Mouse (Mus musculus) hindbrain, embryonic 14.5 days (tissue): ENCODE data around the gene Ssx2ip. TPM values are rescaled to one million over a fixed set of nuclear protein-coding genes. Genes with fewer than 3 reads are reported as not detected.
"Not testable (repeated sequence)": the region's sequence is repeated elsewhere in the genome, so short reads cannot be mapped to it uniquely, and the experiment has no call there.

Experiments used
- ATAC-seq: fragments of 200-750 bp; cut with Nextera tagmentation; 2 replicates; pipeline ENCODE4 v1.8.0; 2017; ENCODE audit warnings: moderate number of reproducible peaks, mild to moderate bottlenecking, moderate TSS enrichment, moderate library complexity; ENCODE audit not compliant: low FRiP score
- DNase-seq: peaks from one replicate; pipeline ENCODE4 v3.0.0-alpha.2; 2015; ENCODE audit warnings: low spot score
- H3K27ac ChIP-seq: fragments of 300-500 bp; sonication (generic); 2 replicates; pipeline ENCODE4 v1.5.1; 2014; ENCODE audit warnings: mild to moderate bottlenecking, moderate library complexity
- H3K27me3 ChIP-seq: fragments of 300-500 bp; sonication (generic); 2 replicates; pipeline ENCODE4 v1.6.1; 2014; ENCODE audit warnings: mild to moderate bottlenecking, low read length, mixed read lengths; ENCODE audit not compliant: control insufficient read depth, insufficient read depth
- H3K36me3 ChIP-seq: fragments of 300-500 bp; sonication (generic); replicated peaks from 2 replicates; pipeline ENCODE4 v1.6.1; 2014; ENCODE audit not compliant: control insufficient read depth, insufficient read depth
- H3K4me1 ChIP-seq: fragments of 300-500 bp; sonication (generic); replicated peaks from 2 replicates; pipeline ENCODE4 v1.6.1; 2014; ENCODE audit warnings: antibody characterized with exemption, low read length, mixed read lengths; ENCODE audit not compliant: control insufficient read depth, insufficient read depth
- H3K4me2 ChIP-seq: fragments of 300-500 bp; sonication (generic); replicated peaks from 2 replicates; pipeline ENCODE4 v1.6.1; 2014; ENCODE audit warnings: mild to moderate bottlenecking, moderate library complexity
- H3K4me3 ChIP-seq: fragments of 300-500 bp; sonication (generic); replicated peaks from 2 replicates; pipeline ENCODE4 v1.5.1; 2014; ENCODE audit warnings: mild to moderate bottlenecking, low read length
- H3K9ac ChIP-seq: fragments of 300-500 bp; sonication (generic); 2 replicates; pipeline ENCODE4 v1.6.1; 2014
- H3K9me3 ChIP-seq: fragments of 300-500 bp; sonication (generic); 2 replicates; pipeline ENCODE4 v1.6.1; 2016; ENCODE audit warnings: low read length; ENCODE audit not compliant: control insufficient read depth
- whole genome bisulfite sequencing: fragments of 180-500 bp; shearing (Covaris S2); extraction: QIAGEN DNeasy Blood & Tissue Kit; methylation state at CpG from one replicate; pipeline ENCODE4 v1.1.7; 2014; 5-methylcytosine and 5-hydroxymethylcytosine counted together
- polyA plus RNA-seq: library from polyadenylated mRNA; unstranded; fragments of >200 nt; fragmentation: Nextera tagmentation; extraction: Ambion mirVana; gene quantifications from 2 replicates; pipeline ENCODE4 v1.2.1, GENCODE M21; 2014

Gene Ssx2ip
- polyA plus RNA-seq, 1 experiment from 2014 or later: 16.8 TPM

DNA sequence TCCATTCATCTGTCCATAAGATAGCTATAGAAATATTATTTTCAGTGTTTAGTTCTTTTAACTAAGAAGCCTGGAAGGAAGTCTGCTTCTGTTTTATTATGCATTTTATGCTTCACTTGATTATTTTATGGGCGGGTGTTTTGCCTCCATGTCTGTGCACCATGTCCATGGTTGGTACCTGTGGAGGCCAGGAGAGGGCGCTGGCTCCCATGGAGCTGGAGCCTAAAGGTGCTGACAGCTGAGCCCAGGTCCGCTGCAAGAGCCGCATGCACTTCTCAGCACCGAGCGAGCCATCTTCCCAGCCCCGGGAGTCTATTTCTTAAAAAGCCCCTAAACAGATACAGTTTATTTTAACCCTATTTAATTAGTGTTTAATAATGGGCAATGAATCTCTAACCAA lies 19.3 kb downstream of the Ssx2ip start:
- H3K9me3 ChIP-seq: no peaks in the 10 kb centered on the region
- no peaks in the 10 kb centered on the region for H3K27me3 ChIP-seq
- ATAC-seq (no peak), DNase-seq (no peak)
- H3K4me2 ChIP-seq: no peak overlapping the region
- peaks cover 79% of the 10 kb centered on the region for H3K36me3 ChIP-seq
- H3K4me1 ChIP-seq: no peaks in the 10 kb centered on the region
- no peak overlapping the region for H3K27ac ChIP-seq
- H3K4me3 ChIP-seq: no peak overlapping the region
- H3K9ac ChIP-seq: no peak overlapping the region
- WGBS: 80% methylated on average over 7 of the region's 7 CpGs

DNA sequence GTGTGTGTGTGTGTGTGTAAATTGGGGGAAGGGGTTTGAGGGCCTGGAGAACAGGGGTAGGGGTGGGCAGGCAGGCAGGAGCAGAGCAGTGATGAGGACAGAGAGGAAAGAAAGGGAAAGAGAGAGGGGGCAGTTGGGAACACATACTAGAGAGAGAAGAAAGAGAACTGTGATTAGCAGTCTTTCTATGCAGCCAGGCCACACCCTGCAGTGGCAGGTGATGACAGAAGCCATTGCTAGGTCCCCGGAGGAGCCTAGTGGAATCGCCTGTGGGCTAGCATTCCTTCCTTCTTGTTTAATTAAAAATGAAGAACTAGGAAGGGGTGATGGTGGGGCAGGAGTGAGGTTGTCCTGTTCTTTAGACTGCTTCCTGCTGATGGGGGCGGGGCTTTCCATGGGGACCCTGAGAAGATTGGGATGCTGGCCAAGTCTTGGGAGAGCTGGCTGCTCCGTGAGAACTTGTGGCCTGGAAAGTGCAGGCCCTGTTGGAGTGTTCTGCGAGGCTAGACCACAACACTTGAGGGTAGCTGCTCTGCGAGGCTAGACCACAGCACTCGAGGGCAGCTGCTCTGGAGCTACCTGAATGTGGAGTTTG lies 20.0 kb downstream of the Ssx2ip start:
- no peak overlapping the region for H3K27ac ChIP-seq
- no peaks in the 10 kb centered on the region for H3K27me3 ChIP-seq
- peaks cover 77% of the 10 kb centered on the region for H3K36me3 ChIP-seq
- no peak overlapping the region for H3K9ac ChIP-seq
- 70% methylated on average over 7 of the region's 7 CpGs for WGBS
- no peaks in the 10 kb centered on the region for H3K4me1 ChIP-seq
- DNase-seq (no peak), ATAC-seq (no peak; the same call in 1 of the 2 replicates)
- H3K4me2 ChIP-seq: no peak overlapping the region
- H3K9me3 ChIP-seq: no peaks in the 10 kb centered on the region
- no peak overlapping the region for H3K4me3 ChIP-seq

GRCm38 (mm10) chr3:146425902-146426301 lies 21.5 kb downstream of the Ssx2ip start:
- H3K36me3 ChIP-seq: peaks cover 77% of the 10 kb centered on the region
- no peak for ATAC-seq

DNA sequence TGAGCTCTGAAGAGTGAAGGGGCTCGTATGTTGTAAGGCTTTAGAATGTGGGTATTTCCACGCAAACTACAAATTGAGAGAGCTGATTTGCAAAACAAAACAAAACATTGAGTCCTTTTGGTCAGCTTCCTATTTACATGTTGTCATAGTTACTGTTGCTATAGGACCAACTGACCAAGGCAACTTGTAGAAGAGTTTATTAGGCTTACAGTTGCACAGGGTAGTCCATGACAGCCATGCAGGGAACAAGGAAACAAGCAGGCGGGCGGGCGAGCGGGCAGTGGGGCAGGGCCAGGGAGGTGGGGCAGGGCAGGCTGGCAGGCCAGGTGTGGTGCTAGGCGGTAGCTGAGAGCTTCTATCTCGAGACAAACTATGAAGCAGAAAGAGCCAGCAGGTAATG lies 22.0 kb downstream of the Ssx2ip start:
- DNase-seq (no peak), ATAC-seq (0 out of 2 replicates have a peak, but pooled peaks have one; percentile 40)
- Histone ChIP-seq H3K4me1 (no peaks in the 10 kb centered on the region), H3K9me3 (no peaks in the 10 kb centered on the region), H3K4me3 (no peak overlapping the region), H3K9ac (no peak overlapping the region), H3K27ac (no peak overlapping the region), H3K4me2 (no peak overlapping the region), H3K36me3 (peaks cover 77% of the 10 kb centered on the region), H3K27me3 (no peaks in the 10 kb centered on the region)
- WGBS: 68% methylated on average over 8 of the region's 8 CpGs

More at GRCm38 (mm10) chr3:146425902-146426301, 21.5 kb downstream of the Ssx2ip start:
- H3K4me1 ChIP-seq: no peaks in the 10 kb centered on the region
- H3K27me3 ChIP-seq: no peaks in the 10 kb centered on the region
- no peak overlapping the region for H3K27ac ChIP-seq
- H3K4me3 ChIP-seq: no peak overlapping the region
- no peak overlapping the region for H3K9ac ChIP-seq
- no peaks in the 10 kb centered on the region for H3K9me3 ChIP-seq
- DNase-seq: no peak
- 63% methylated on average over 7 of the region's 7 CpGs for WGBS
- H3K4me2 ChIP-seq: no peak overlapping the region

DNA sequence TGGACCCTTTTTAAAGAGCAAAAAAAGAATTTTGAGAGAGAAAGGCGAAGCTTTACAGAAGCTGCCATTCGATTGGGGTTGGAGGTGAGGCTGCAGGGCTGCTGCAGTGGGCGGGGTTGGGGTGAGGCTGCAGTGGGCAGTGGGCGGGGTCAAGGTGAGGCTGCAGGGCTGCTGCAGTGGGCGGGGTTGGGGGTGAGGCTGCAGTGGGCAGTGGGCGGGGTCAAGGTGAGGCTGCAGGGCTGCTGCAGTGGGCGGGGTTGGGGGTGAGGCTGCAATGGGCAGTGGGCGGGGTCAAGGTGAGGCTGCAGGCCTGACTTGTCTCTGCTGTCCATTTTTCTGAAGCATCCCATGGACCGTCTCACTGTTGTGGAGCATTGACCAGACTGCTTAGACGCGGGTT lies 28.6 kb downstream of the Ssx2ip start:
- not testable (repeated sequence) for H3K4me3 ChIP-seq, H3K9ac ChIP-seq, H3K4me1 ChIP-seq, H3K4me2 ChIP-seq, ATAC-seq, H3K27me3 ChIP-seq, H3K9me3 ChIP-seq, H3K27ac ChIP-seq, DNase-seq
- 88% methylated on average over 11 of the region's 11 CpGs for WGBS
- peaks cover 85% of the 10 kb centered on the region for H3K36me3 ChIP-seq

- Histone ChIP-seq H3K4me2 (no peak overlapping the region), H3K27me3 (no peaks in the 10 kb centered on the region), H3K9me3 (no peaks in the 10 kb centered on the region), H3K9ac (no peak overlapping the region), H3K36me3 (peaks cover 84% of the 10 kb centered on the region), H3K4me1 (no peaks in the 10 kb centered on the region), H3K27ac (no peak overlapping the region), H3K4me3 (no peak overlapping the region)
- DNase-seq (no peak), ATAC-seq (no peak; the same call in 1 of the 2 replicates)
- 85% methylated on average over 14 of the region's 14 CpGs for WGBS
These were observed 29.4 kb downstream of the Ssx2ip start for GRCm38 (mm10) chr3:146433681-146434350.

DNA sequence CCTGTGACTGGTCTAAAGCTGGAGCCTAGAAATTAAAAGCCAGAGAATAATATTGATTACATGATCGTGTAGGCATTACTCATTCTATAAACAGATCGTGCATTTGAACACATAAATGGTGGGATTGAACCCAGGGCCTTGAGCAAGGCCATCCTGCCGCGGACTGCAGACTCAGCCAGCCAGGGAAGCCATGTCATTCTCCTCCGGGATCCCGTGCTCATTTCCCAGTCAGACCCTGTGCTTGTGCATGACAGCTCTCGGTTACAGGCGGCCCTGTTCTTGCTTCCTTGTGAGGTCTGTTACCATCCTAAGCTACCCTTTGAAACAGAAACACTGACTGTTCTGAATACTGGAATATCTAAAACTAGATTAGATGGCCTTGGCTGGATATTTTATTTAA lies 30.2 kb downstream of the Ssx2ip start:
- Histone ChIP-seq H3K4me3 (no peak overlapping the region), H3K27me3 (no peaks in the 10 kb centered on the region), H3K36me3 (peaks cover 81% of the 10 kb centered on the region), H3K9ac (no peak overlapping the region), H3K9me3 (no peaks in the 10 kb centered on the region), H3K27ac (no peak overlapping the region), H3K4me1 (no peaks in the 10 kb centered on the region), H3K4me2 (no peak overlapping the region)
- DNase-seq (no peak), ATAC-seq (no peak)
- 94% methylated on average over 8 of the region's 8 CpGs for WGBS

- no peaks in the 10 kb centered on the region for H3K27me3 ChIP-seq
- H3K4me3 ChIP-seq: no peak overlapping the region
- 90% methylated on average over 11 of the region's 11 CpGs for WGBS
- peaks cover 72% of the 10 kb centered on the region for H3K36me3 ChIP-seq
- H3K27ac ChIP-seq: no peak overlapping the region
- H3K4me1 ChIP-seq: no peaks in the 10 kb centered on the region
- DNase-seq (no peak), ATAC-seq (no peak)
- no peaks in the 10 kb centered on the region for H3K9me3 ChIP-seq
- H3K9ac ChIP-seq: no peak overlapping the region
- no peak overlapping the region for H3K4me2 ChIP-seq
These were observed 31.1 kb downstream of the Ssx2ip start for GRCm38 (mm10) chr3:146435533-146435932.

GRCm38 (mm10) chr3:146436114-146436513 lies 31.7 kb downstream of the Ssx2ip start:
- ATAC-seq: no peak
- H3K4me1 ChIP-seq: no peaks in the 10 kb centered on the region
- no peak overlapping the region for H3K4me2 ChIP-seq
- 96% methylated on average over 8 of the region's 8 CpGs for WGBS
- DNase-seq: no peak
- no peaks in the 10 kb centered on the region for H3K27me3 ChIP-seq
- H3K9ac ChIP-seq: no peak overlapping the region
- H3K27ac ChIP-seq: no peak overlapping the region
- peaks cover 66% of the 10 kb centered on the region for H3K36me3 ChIP-seq
- no peaks in the 10 kb centered on the region for H3K9me3 ChIP-seq
- H3K4me3 ChIP-seq: no peak overlapping the region
